Mouse (Mus musculus) stomach, postnatal 0 days (tissue): ENCODE measurements around the gene Prpf4.

ENCODE experiments used
- CTCF ChIP-seq: IDR thresholded peaks from 2 replicates; pipeline ENCODE4 v1.5.1; 2016; ENCODE audit warnings: antibody characterized with exemption, low read depth, mild to moderate bottlenecking, moderate library complexity
- EP300 ChIP-seq: optimal IDR thresholded peaks from 2 replicates; pipeline ENCODE3; 2016; ENCODE audit warnings: antibody characterized with exemption

DNA sequence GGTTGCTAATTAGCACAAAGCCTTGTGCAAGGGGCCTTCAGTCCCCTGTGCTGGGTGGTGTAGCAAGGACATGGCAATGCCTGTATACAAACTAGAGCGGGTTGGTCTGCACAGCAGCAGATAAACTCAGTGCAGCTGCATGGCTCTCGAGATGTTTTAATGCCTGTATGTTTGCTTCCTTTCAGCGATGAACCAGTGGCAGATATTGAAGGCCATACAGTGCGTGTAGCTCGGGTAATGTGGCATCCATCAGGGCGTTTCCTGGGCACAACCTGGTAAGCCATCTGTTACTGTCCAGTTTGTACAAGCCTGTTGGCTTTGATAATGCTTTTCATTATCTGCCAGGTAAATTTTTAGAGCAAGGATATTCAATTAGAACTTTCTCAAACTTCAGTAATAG, 10.5 kb downstream of the Prpf4 start:
- no peak for TF ChIP-seq CTCF
- no peak for TF ChIP-seq EP300
